Mouse (Mus musculus) Patski (cell line): Measurements from ENCODE around the gene Gm10775. TPM values are rescaled to one million over a fixed set of nuclear protein-coding genes. Genes with fewer than 3 reads are reported as not detected.

ENCODE experiments used
- ATAC-seq: fragments of 100-300 bp; one replicate; pipeline ENCODE4 v1.8.0; 2021
- CTCF ChIA-PET: fragments of 350-600 bp; sonication (Branson Sonifier 250); formaldehyde crosslinking; loops from one replicate; lab custom pipeline; 2022; ENCODE audit warnings: inconsistent platforms; lab: Charles Lee
- POLR2A ChIA-PET: fragments of 350-600 bp; sonication (Branson Sonifier 250); formaldehyde crosslinking; loops from one replicate; lab custom pipeline; 2022; ENCODE audit warnings: antibody characterized with exemption, inconsistent platforms; lab: Charles Lee
- DNase-seq: peaks from one replicate; pipeline ENCODE4 v3.0.0-alpha.2; 2011; ENCODE audit warnings: low read depth, low spot score
- H3K27me3 ChIP-seq: fragments of 371-371 bp; one replicate; pipeline ENCODE4 v1.5.1; 2021
- CTCF ChIP-seq: fragments of 100-300 bp; IDR thresholded peaks from one replicate; pipeline ENCODE4 v1.5.1; 2021
- in situ Hi-C: fragments of 300-500 bp; cut with MboI; formaldehyde crosslinking; loops from 3 replicates; pipeline ENCODE4 v1.11.1; 2018; ENCODE audit warnings: low pct_unique_long_range_greater_than_20kb, mixed read lengths
- polyA plus RNA-seq: library from polyadenylated mRNA; unstranded; gene quantifications from one replicate; pipeline ENCODE4 v1.2.3, GENCODE M21; 2021

Gene Gm10775
- polyA plus RNA-seq, 1 experiment from 2014 or later, result not detected

DNA sequence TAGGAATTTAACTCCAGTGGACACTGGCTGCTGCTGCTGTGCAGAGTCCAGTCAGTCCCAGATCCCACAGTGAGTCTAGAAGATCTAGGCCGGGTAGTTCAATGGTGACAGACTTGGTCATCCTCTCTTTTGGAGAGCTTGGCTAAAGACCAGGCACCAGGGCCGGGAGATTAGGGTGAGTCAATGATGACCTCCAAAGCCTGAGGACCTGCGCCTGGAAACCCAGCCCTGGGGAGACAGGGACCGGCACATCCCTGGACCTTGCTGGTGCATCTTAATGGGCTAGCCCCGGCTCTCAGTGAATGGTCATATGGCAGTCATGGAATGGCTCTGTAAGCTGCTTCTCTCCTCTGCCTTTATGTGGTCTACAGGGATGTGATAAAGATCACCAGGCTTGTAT, 2.7 kb downstream of the Gm10775 start:
- ATAC-seq (no peak), DNase-seq (no peak)
- H3K27me3 ChIP-seq, result no peaks in the 10 kb centered on the region
- in situ Hi-C loops, result no loop called here
- TF ChIP-seq CTCF, result no peak
- POLR2A ChIA-PET, result no interaction called here
- CTCF ChIA-PET, result no interaction called here

DNA sequence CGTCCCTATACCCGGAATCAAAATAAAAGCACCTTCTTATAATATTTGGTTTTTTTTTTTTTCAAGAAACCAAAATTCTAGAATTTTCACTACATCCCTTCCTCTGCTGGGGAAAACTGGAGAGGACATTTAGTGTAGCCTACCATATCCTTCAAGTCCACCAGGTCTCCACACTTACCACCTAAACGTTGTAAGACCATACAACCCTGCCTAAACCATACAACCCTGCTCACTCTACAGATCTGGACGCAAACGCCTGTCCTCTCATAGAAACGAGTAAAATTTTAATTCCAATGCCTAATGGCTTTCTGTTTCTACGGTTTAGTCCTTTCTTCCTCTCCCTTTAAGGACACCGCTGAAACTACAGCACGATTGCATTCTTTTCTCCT, 18.6 kb downstream of the Gm10775 start:
- no peak for DNase-seq
- ChIA-PET CTCF (no interaction called here), POLR2A (no interaction called here)
- in situ Hi-C loops, result loop anchor here (5.0 to 25.0 kb wide), 3 partner anchors 41 to 941 kb away; partner anchors contain the start of gene Mfsd14b
- H3K27me3 ChIP-seq, result no peaks in the 10 kb centered on the region
- ATAC-seq, result peak; percentile 5
- TF ChIP-seq CTCF, result no peak

DNA sequence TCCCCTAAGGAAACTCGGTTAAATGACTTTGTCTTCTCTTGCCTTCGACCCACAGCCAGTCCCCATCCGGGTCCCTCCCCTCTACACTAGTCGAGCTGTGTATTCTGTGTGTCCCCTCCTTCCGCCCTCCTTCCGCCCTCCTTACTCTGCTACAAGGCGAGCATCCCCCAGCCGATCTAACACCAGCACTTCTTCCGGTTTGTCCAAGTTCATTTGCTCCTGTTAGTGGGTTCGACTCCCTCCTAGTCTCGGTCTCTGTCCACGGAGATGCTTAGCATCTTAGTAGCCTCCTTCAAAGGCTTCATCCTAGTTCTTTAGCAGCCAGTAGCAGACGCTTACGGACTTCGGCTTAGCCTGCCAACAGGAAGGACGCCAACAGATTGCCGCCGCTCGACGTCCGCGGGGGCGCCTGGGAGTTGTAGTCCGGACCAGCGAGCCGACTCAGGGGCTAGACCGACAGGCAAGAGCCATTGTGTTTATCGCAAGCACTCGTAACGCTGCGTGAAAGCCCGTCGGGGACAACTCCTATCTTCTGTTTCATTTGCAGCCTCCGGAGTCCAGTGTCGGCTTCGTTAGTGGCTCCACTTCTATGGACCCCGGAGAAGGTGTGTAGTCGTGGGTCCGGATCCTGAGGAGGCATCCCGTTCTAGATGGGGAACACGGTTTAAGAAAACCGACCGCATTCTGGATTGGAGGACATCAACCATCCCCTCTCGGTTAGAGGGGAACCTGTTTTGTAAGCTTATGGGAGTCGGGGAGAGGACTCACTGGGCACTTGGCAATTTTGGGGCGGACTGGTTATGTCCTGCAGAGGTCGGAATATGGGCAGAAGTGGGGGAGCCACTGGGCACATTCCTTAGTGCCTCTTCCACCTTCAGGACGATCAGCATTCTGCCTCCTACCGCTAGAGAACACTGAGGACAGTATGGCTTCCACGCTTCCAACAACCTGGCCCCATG, 19.3 kb downstream of the Gm10775 start, which contains the start of gene Zfp369:
Gene Zfp369 (plus strand): TSS at position 432 of the 959 bp plus-strand sequence.
- ChIA-PET CTCF (interaction anchor here (1.0 kb wide), 1 partner anchor 15 kb away, joined by 3 read pairs; no protein-coding TSS in a partner anchor), POLR2A (no interaction called here)
- ATAC-seq (peak; percentile 99), DNase-seq (peak; percentile 54)
- in situ Hi-C loops, result loop anchor here (5.0 to 25.0 kb wide), 3 partner anchors 41 to 941 kb away; partner anchors contain the start of gene Mfsd14b
- TF ChIP-seq CTCF, result peak; percentile 38
- H3K27me3 ChIP-seq, result no peaks in the 10 kb centered on the region

DNA sequence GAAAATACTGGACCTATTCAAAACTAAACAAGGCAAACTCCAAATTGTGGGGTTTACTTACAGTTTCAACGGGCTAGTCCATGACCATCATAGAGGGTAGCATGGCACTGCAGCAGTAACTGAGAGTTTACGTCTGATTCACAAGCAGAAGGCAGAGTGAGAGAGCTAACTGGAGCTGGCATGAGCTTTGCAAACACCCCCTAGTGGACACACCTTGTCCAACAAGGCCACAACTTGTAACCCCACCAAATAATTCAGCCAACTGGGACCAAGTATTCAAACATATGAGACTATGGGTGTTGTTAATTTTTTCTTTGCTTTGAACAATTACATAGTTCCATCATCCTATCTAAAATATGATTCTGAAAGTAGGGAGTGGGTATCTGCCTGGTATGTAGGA, 27.4 kb downstream of the Gm10775 start:
- in situ Hi-C loops, result loop anchor here (25.0 kb wide), 1 partner anchor 949 kb away; no protein-coding TSS in a partner anchor
- POLR2A ChIA-PET, result no interaction called here
- TF ChIP-seq CTCF, result no peak
- CTCF ChIA-PET, result no interaction called here
- DNase-seq (no peak), ATAC-seq (no peak)
- H3K27me3 ChIP-seq, result no peaks in the 10 kb centered on the region

DNA sequence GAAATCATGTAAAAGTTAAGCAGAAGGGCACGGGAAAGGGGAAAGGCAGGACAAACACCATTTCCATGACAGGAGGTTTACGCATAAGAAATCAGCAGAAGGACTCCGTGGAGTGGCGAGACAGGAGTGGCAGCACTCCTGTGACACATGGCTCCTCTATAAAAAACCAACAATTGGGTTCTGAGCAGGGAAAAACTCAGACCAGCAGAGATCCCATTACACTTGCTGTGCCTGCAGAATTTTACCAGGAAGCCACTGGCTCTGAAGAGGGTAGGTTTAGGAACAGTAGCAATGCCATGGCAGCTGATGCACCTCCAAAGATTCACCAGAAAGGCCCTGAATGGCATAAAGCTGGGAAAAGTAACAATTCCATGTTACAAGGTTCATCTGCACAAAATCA, 37.0 kb downstream of the Gm10775 start:
- CTCF ChIA-PET, result no interaction called here
- POLR2A ChIA-PET, result no interaction called here
- in situ Hi-C loops, result loop anchor here (25.0 kb wide), 1 partner anchor 959 kb away; no protein-coding TSS in a partner anchor
- ATAC-seq, result no peak
- H3K27me3 ChIP-seq, result no peaks in the 10 kb centered on the region
- no peak for DNase-seq
- TF ChIP-seq CTCF, result no peak

Other genes with a start within 250 kb of the Gm10775 start
- gene Spata31d1c, start 226.5 kb upstream of the Gm10775 start, polyA plus RNA-seq, result not detected
- not detected for gene Prss47, start 206.8 kb upstream of the Gm10775 start, polyA plus RNA-seq
- gene Mfsd14b, start 146.6 kb upstream of the Gm10775 start, polyA plus RNA-seq, result 33.1 TPM
- gene Olfr465-ps1, start 121.5 kb upstream of the Gm10775 start, polyA plus RNA-seq, result not detected
- not detected for gene Olfr466, start 109.3 kb upstream of the Gm10775 start, polyA plus RNA-seq
- not detected for gene Nlrp4f, start 53.6 kb upstream of the Gm10775 start, polyA plus RNA-seq
- gene Zfp369, start 19.3 kb downstream of the Gm10775 start, polyA plus RNA-seq, result 26.6 TPM